Mouse (Mus musculus): ENCODE measurements at regions not wholly inside any gene's neighbourhood (a gene's known extent, or its start where the extent isn't known, plus 50 kb on each side); places are given as distances from the start of the nearest gene placed in this dataset.

DNA sequence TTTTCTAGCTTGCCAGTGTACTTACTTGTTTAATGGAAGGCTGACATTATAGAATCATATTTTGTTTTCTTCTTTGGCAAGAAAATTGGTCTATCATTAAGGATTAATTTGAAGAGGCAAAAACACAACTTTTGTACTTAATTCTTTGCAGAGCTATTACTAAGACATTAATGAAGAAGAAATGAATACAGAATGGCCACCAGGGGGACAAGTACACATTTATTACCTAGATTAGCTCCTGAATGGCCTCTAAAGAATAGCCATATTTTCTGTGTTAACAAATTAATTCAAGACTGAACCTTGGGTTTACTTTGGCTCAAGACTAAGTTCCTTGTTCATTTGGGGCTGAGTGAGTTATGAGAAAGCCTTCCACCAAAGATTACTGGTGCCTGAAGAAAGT, 430.5 kb upstream of the Zfp960 start:
- Histone ChIP-seq H3K79me2 (replicated peaks; ENCODE audit: control insufficient read depth, insufficient read depth, low read length) (no peaks in the 10 kb centered on the region), H3K36me3 (ENCODE audit: control insufficient read depth, insufficient read depth, low read length) (no peaks in the 10 kb centered on the region), H3K27ac (no peak overlapping the region), H3K4me3 (no peak overlapping the region), H3K9ac (ENCODE audit: low read depth, low read length) (no peak overlapping the region), H3K27me3 (ENCODE audit: control insufficient read depth, insufficient read depth, low read length) (no peaks in the 10 kb centered on the region), H3K4me1 (ENCODE audit: control insufficient read depth, insufficient read depth, low read length) (no peaks in the 10 kb centered on the region)
- DNase-seq = no peak
- peak; percentile 33 for TF ChIP-seq CTCF (IDR thresholded peaks at IDR 0.05)
- TF ChIP-seq EP300 (IDR thresholded peaks at IDR 0.05; ENCODE audit: insufficient read depth, low read depth, low read length) = no peak
- intact Hi-C loops (cut with DNase I) = no loop called here

DNA sequence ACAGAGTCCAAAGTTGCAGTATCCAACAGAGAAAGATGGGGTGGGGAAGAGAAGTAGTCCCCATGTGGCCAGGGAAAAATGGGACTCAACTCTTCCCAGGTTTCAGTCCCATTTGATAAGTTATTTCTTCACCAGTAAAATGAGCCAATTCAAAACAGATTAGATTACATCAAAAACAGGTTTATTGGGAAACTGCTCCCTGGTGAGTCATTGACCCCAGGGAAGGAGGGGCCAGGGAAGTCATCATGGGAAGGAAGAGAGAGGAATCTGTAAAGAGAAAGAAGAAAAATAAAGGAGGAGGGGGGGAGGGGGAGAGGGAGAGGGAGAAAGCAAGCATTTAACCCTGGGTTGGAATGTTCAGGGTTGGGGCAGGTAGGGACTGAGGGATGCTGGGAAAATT, 426.4 kb upstream of the Zfp960 start:
- TF ChIP-seq POLR2A (IDR thresholded peaks at IDR 0.05; ENCODE audit: insufficient read depth, low read depth, low read length) (no peak), CTCF (IDR thresholded peaks at IDR 0.05) (no peak), EP300 (IDR thresholded peaks at IDR 0.05; ENCODE audit: insufficient read depth, low read depth, low read length) (no peak)
- intact Hi-C loops (cut with DNase I) = no loop called here
- H3K27me3 ChIP-seq (ENCODE audit: control insufficient read depth, insufficient read depth, low read length) = no peaks in the 10 kb centered on the region

DNA sequence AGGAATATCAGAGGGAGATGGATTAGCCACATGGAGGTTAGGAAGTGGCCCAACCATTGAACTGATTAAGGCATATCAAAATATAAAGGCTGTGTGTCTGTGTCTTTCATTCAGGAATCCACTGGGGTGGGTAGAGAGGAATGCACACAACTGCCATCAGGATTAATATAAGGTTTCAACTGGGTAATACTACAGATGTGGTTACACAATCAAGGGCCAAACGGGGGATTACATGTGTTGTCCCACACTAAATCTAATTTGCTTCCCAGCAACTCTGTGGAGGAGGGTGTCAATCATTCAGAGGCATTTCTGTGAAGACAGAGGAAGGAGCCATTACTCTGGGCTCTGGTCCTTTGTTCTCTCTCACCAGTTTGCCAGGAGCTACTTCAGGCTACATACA, 416.0 kb upstream of the Zfp960 start:
- intact Hi-C loops (cut with DNase I) = no loop called here
- no peaks in the 10 kb centered on the region for H3K36me3 ChIP-seq (ENCODE audit: control insufficient read depth, insufficient read depth, low read length)

More for the DNA sequence above, 426.4 kb upstream of the Zfp960 start:
- H3K27ac ChIP-seq = no peak overlapping the region
- H3K9ac ChIP-seq (ENCODE audit: low read depth, low read length) = no peak overlapping the region
- no peak overlapping the region for H3K4me3 ChIP-seq
- H3K36me3 ChIP-seq (ENCODE audit: control insufficient read depth, insufficient read depth, low read length) = no peaks in the 10 kb centered on the region
- no peak for DNase-seq
- no peaks in the 10 kb centered on the region for H3K79me2 ChIP-seq (replicated peaks; ENCODE audit: control insufficient read depth, insufficient read depth, low read length)
- H3K4me1 ChIP-seq (ENCODE audit: control insufficient read depth, insufficient read depth, low read length) = no peaks in the 10 kb centered on the region

DNA sequence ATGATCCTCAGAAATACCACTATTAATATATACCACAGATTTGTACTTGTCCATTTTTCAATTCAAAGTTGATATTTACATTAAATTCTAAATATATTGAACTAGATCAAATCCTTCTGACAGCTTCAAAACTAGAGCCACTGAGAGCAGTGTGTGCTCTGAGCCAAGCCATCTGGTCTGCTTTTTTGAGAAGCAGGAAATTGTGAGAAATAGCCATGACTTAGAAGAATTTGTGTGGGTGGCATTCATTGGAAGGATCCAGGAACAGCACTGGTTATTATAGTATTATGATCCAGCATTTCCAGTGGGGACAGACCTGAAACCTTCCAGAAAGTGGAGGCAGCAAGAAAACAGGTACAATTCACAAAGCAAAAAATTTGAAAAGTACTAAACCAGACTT, 398.7 kb upstream of the Zfp960 start:
- no peak overlapping the region for H3K4me3 ChIP-seq
- no peak for TF ChIP-seq CTCF (IDR thresholded peaks at IDR 0.05)
- no peak for TF ChIP-seq EP300 (IDR thresholded peaks at IDR 0.05; ENCODE audit: insufficient read depth, low read depth, low read length)
- TF ChIP-seq POLR2A (IDR thresholded peaks at IDR 0.05; ENCODE audit: insufficient read depth, low read depth, low read length) = no peak
- H3K79me2 ChIP-seq (replicated peaks; ENCODE audit: control insufficient read depth, insufficient read depth, low read length) = no peaks in the 10 kb centered on the region
- no peaks in the 10 kb centered on the region for H3K27me3 ChIP-seq (ENCODE audit: control insufficient read depth, insufficient read depth, low read length)
- intact Hi-C loops (cut with DNase I) = no loop called here
- no peak overlapping the region for H3K9ac ChIP-seq (ENCODE audit: low read depth, low read length)
- no peak for DNase-seq
- no peaks in the 10 kb centered on the region for H3K36me3 ChIP-seq (ENCODE audit: control insufficient read depth, insufficient read depth, low read length)
- no peak overlapping the region for H3K27ac ChIP-seq
- H3K4me1 ChIP-seq (ENCODE audit: control insufficient read depth, insufficient read depth, low read length) = no peaks in the 10 kb centered on the region

More for the DNA sequence above, 416.0 kb upstream of the Zfp960 start:
- no peak for DNase-seq
- 50% methylated on average over 1 of the region's 1 CpGs for WGBS
- Histone ChIP-seq H3K4me3 (no peak overlapping the region), H3K4me1 (ENCODE audit: control insufficient read depth, insufficient read depth, low read length) (no peaks in the 10 kb centered on the region), H3K27me3 (ENCODE audit: control insufficient read depth, insufficient read depth, low read length) (no peaks in the 10 kb centered on the region), H3K9ac (ENCODE audit: low read depth, low read length) (no peak overlapping the region), H3K79me2 (replicated peaks; ENCODE audit: control insufficient read depth, insufficient read depth, low read length) (no peaks in the 10 kb centered on the region), H3K27ac (no peak overlapping the region)
- TF ChIP-seq EP300 (IDR thresholded peaks at IDR 0.05; ENCODE audit: insufficient read depth, low read depth, low read length) (no peak), CTCF (IDR thresholded peaks at IDR 0.05) (no peak), POLR2A (IDR thresholded peaks at IDR 0.05; ENCODE audit: insufficient read depth, low read depth, low read length) (no peak)

DNA sequence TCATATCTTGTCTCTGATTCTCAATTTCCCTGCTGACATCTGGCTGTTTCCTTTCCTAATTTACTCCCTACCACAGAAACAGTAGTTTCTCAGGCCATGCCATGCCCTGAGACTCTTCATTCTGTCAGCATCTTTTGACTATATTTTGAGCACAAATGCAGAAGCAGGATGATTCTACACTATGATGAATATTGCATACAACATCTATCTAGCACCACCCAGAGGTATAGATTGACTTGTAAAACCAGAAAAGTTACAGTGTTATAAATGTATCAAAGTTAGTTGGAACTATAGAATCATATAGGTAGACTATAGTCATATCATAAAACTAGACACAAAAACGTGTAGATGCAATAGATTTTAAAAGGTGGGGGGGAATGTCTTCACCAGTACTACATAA, 396.3 kb upstream of the Zfp960 start:
- Histone ChIP-seq H3K27ac (no peak overlapping the region), H3K9ac (ENCODE audit: low read depth, low read length) (no peak overlapping the region), H3K36me3 (ENCODE audit: control insufficient read depth, insufficient read depth, low read length) (no peaks in the 10 kb centered on the region), H3K4me1 (ENCODE audit: control insufficient read depth, insufficient read depth, low read length) (no peaks in the 10 kb centered on the region), H3K79me2 (replicated peaks; ENCODE audit: control insufficient read depth, insufficient read depth, low read length) (no peaks in the 10 kb centered on the region), H3K4me3 (no peak overlapping the region), H3K27me3 (ENCODE audit: control insufficient read depth, insufficient read depth, low read length) (no peaks in the 10 kb centered on the region)
- WGBS = 40% methylated on average over 1 of the region's 1 CpGs
- intact Hi-C loops (cut with DNase I) = no loop called here
- TF ChIP-seq EP300 (IDR thresholded peaks at IDR 0.05; ENCODE audit: insufficient read depth, low read depth, low read length) (no peak), POLR2A (IDR thresholded peaks at IDR 0.05; ENCODE audit: insufficient read depth, low read depth, low read length) (no peak)
- DNase-seq = no peak

DNA sequence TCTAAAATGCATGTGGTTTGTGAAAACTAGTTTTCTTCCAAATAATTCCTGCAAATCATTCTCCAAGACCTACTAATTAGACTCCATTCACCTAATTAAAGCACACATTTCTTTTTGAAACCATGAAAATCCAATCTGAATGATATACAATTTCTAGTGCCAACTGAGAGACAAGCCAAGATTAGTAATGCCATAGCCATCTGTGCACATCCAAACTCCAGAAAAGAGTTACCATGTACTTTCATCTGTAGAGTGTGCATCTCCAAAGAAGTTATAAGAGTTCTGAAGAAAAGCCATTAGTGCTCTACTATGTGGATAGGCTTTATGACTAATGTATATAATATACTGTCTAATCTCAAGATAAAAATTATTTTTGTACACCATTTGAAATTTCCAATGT, 359.7 kb upstream of the Zfp960 start:
- Histone ChIP-seq H3K27ac (no peak overlapping the region), H3K4me1 (ENCODE audit: control insufficient read depth, insufficient read depth, low read length) (no peaks in the 10 kb centered on the region), H3K9ac (ENCODE audit: low read depth, low read length) (no peak overlapping the region), H3K27me3 (ENCODE audit: control insufficient read depth, insufficient read depth, low read length) (no peaks in the 10 kb centered on the region), H3K79me2 (replicated peaks; ENCODE audit: control insufficient read depth, insufficient read depth, low read length) (no peaks in the 10 kb centered on the region), H3K4me3 (no peak overlapping the region), H3K36me3 (ENCODE audit: control insufficient read depth, insufficient read depth, low read length) (no peaks in the 10 kb centered on the region)
- DNase-seq = no peak
- TF ChIP-seq EP300 (IDR thresholded peaks at IDR 0.05; ENCODE audit: insufficient read depth, low read depth, low read length) (no peak), CTCF (IDR thresholded peaks at IDR 0.05) (no peak), POLR2A (IDR thresholded peaks at IDR 0.05; ENCODE audit: insufficient read depth, low read depth, low read length) (no peak)
- intact Hi-C loops (cut with DNase I) = no loop called here

DNA sequence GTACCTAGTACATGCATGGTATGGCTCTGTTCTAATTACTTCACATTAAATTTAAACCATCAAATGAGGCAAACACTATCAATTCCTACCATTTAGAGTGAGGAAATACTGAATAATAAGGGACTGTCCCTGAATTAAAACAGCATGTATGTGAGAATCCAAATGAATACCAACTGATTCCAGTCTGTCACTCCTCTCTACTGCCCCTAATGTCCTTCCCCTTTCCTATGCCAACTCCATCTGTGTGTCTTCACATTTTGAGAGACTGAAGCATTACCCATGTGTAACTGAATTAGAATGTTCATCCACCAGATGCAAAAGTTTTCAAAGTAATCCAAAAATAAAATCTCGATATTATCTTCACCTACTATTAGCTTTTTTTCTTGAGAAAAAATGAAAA, 358.0 kb upstream of the Zfp960 start:
- Histone ChIP-seq H3K4me3 (no peak overlapping the region), H3K4me1 (ENCODE audit: control insufficient read depth, insufficient read depth, low read length) (no peaks in the 10 kb centered on the region), H3K27ac (no peak overlapping the region), H3K27me3 (ENCODE audit: control insufficient read depth, insufficient read depth, low read length) (no peaks in the 10 kb centered on the region), H3K9ac (ENCODE audit: low read depth, low read length) (no peak overlapping the region), H3K36me3 (ENCODE audit: control insufficient read depth, insufficient read depth, low read length) (no peaks in the 10 kb centered on the region), H3K79me2 (replicated peaks; ENCODE audit: control insufficient read depth, insufficient read depth, low read length) (no peaks in the 10 kb centered on the region)
- TF ChIP-seq POLR2A (IDR thresholded peaks at IDR 0.05; ENCODE audit: insufficient read depth, low read depth, low read length) (no peak), CTCF (IDR thresholded peaks at IDR 0.05) (no peak), EP300 (IDR thresholded peaks at IDR 0.05; ENCODE audit: insufficient read depth, low read depth, low read length) (no peak)
- intact Hi-C loops (cut with DNase I) = no loop called here
- WGBS = 64% methylated on average over 1 of the region's 1 CpGs
- DNase-seq = no peak

Measured in heart, adult 2 months (tissue).